Mouse (Mus musculus) liver, embryonic 11.5 days (tissue): ENCODE results near the gene Cryzl1. TPM values are rescaled to one million over a fixed set of nuclear protein-coding genes. Genes with fewer than 3 reads are reported as not detected.
A peak's percentile ranks its signal among the peaks of the same experiment; 100 is the strongest.
"Not testable (repeated sequence)": the region's sequence is repeated elsewhere in the genome, so short reads cannot be mapped to it uniquely, and the experiment has no call there.

Experiments
- ATAC-seq: fragments of 200-750 bp; cut with Nextera tagmentation; replicated peaks from 2 replicates; pipeline ENCODE4 v1.8.0; 2017; ENCODE audit warnings: moderate number of reproducible peaks, mild to moderate bottlenecking, moderate TSS enrichment, moderate library complexity; ENCODE audit not compliant: low FRiP score
- DNase-seq: peaks from one replicate; pipeline ENCODE4 v3.0.0-alpha.2; 2017; ENCODE audit warnings: low spot score
- H3K27ac ChIP-seq: fragments of 300-500 bp; sonication (generic); 2 replicates; pipeline ENCODE4 v1.5.1; 2014; ENCODE audit warnings: mild to moderate bottlenecking, low read depth, low read length, control low read depth
- H3K27me3 ChIP-seq: fragments of 300-500 bp; sonication (generic); replicated peaks from 2 replicates; pipeline ENCODE4 v1.6.1; 2014; ENCODE audit warnings: low read length, mixed read lengths; ENCODE audit not compliant: control insufficient read depth, insufficient read depth
- H3K36me3 ChIP-seq: fragments of 300-500 bp; sonication (generic); 2 replicates; pipeline ENCODE4 v1.6.1; 2014; ENCODE audit warnings: mild to moderate bottlenecking, low read length, moderate library complexity, mixed read lengths; ENCODE audit not compliant: control insufficient read depth, insufficient read depth
- H3K4me1 ChIP-seq: fragments of 300-500 bp; sonication (generic); replicated peaks from 2 replicates; pipeline ENCODE4 v1.6.1; 2014; ENCODE audit warnings: low read length, mixed read lengths; ENCODE audit not compliant: control insufficient read depth, insufficient read depth
- H3K4me2 ChIP-seq: fragments of 300-500 bp; sonication (generic); 2 replicates; pipeline ENCODE4 v1.6.1; 2014; ENCODE audit warnings: mild to moderate bottlenecking, control low read depth, moderate library complexity
- H3K4me3 ChIP-seq: fragments of 300-500 bp; sonication (generic); 2 replicates; pipeline ENCODE4 v1.5.1; 2014; ENCODE audit warnings: low read depth, low read length, control low read depth
- H3K9ac ChIP-seq: fragments of 300-500 bp; sonication (generic); 2 replicates; pipeline ENCODE4 v1.6.1; 2014; ENCODE audit warnings: low read depth, low read length, control low read depth
- H3K9me3 ChIP-seq: fragments of 300-500 bp; sonication (generic); 2 replicates; pipeline ENCODE4 v1.6.1; 2016; ENCODE audit warnings: low read length, inconsistent platforms, mixed read lengths; ENCODE audit not compliant: control insufficient read depth
- WGBS: fragments of 180-500 bp; shearing (Covaris S2); extraction: QIAGEN DNeasy Blood & Tissue Kit; methylation state at CpG from one replicate; pipeline ENCODE4 v1.1.7; 2014; 5-methylcytosine and 5-hydroxymethylcytosine counted together
- polyA plus RNA-seq: library from polyadenylated mRNA; unstranded; fragments of >200 nt; fragmentation: Nextera tagmentation; extraction: Ambion mirVana; gene quantifications from 2 replicates; pipeline ENCODE4 v1.2.1, GENCODE M21; 2014

Cryzl1 gene
- polyA plus RNA-seq, 1 experiment from 2014 or later = 56.4 TPM

DNA sequence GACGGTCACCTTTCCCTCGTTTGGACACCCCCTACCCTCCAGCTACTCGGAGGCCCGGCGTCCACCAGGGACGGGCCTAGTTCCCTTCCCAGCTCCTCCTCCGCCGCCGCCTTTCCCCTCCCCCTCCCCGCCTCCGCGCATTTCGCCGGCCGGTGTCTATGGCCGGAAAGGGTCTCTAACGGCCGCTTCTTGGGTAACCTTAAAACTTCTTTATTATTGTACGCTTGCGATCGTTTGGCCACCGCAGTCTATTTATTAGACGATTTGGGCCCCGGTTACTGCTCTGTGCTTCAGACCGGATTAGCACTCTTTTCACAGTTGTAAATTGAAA is 80.6 kb downstream of the Cryzl1 start:
- Histone ChIP-seq H3K4me2 (peak overlapping the region; percentile 79), H3K27ac (peak overlapping the region; percentile 92), H3K9ac (peak overlapping the region; percentile 77), H3K9me3 (no peaks in the 10 kb centered on the region), H3K36me3 (peaks cover 19% of the 10 kb centered on the region), H3K4me3 (peak overlapping the region; percentile 83), H3K4me1 (peaks cover 19% of the 10 kb centered on the region), H3K27me3 (no peaks in the 10 kb centered on the region)
- peak; percentile 82 for DNase-seq
- WGBS = under 1% methylated on average over 25 of the region's 25 CpGs
- ATAC-seq = peak; percentile 61

- Histone ChIP-seq H3K27ac (peak within 1 kb of the TSS; percentile 99), H3K9ac (peak within 1 kb of the TSS; percentile 96), H3K27me3 (no peaks in the 10 kb centered on the region), H3K4me2 (peak within 1 kb of the TSS; percentile 99), H3K4me1 (peaks cover 19% of the 10 kb centered on the region), H3K9me3 (no peaks in the 10 kb centered on the region), H3K36me3 (peaks cover 23% of the 10 kb centered on the region), H3K4me3 (peak within 1 kb of the TSS; percentile 83)
- ATAC-seq (peak; percentile 88), DNase-seq (peak; percentile 90)
- WGBS = under 1% methylated on average over 70 of the region's 70 CpGs
Observed at GRCm38 (mm10) chr16:91647461-91648219, 81.1 kb downstream of the Cryzl1 start, which contains the start of gene Son. Gene Son, plus strand, starts transcription at chr16:91647506.

DNA sequence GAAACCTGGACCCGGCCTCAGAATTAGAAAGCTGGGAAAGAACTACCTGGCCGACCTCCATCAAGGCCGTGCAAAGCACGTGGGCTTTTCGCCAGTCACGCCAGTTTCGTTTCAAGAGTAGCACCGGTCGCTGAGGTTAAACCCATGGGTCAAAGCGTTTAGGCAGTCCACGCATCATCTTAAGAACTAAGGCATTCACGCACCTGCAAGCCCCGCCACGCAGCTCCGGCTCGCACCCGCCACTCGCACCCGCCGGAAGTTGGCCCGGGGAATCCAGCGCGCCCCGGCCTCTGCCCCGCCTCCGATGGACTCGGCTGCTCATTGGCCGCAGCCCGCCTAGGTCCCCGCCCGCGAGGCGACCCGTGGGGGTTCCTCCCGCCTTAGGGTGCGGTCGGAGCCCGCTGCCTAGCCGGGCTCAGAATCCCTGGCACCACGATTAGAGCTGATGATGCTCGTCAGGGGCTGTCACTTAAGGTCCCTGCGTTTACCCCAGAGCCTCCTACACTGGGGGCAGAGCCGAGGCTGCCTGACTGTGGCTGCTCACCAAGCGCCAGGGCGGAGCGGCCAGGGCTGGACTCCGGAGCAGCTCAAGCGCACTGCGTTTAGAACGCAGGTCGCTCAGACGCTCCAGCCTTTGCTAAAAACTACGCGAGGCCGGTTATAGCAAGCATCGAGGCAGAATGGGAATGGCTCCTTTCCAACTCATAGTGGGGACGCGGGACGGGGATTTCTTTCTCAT is 81.9 kb downstream of the Cryzl1 start, which contains the start of gene Gart:
Gene Gart (minus strand): TSS at position 272 of the 739 bp plus-strand sequence.
- under 1% methylated on average over 59 of the region's 59 CpGs for WGBS
- H3K27me3 ChIP-seq = no peaks in the 10 kb centered on the region

GRCm38 (mm10) chr16:91645995-91646602 is 82.7 kb downstream of the Cryzl1 start:
- H3K4me1 ChIP-seq = peaks cover 15% of the 10 kb centered on the region
- H3K4me2 ChIP-seq = peak overlapping the region; percentile 99
- ATAC-seq (no peak), DNase-seq (no peak)
- no peaks in the 10 kb centered on the region for H3K9me3 ChIP-seq
- H3K4me3 ChIP-seq = peak overlapping the region; percentile 83
- under 1% methylated on average over 11 of the region's 11 CpGs for WGBS
- H3K36me3 ChIP-seq = peaks cover 22% of the 10 kb centered on the region; the same call in 1 of the 2 replicates
- peak overlapping the region; percentile 96 for H3K9ac ChIP-seq
- H3K27me3 ChIP-seq = no peaks in the 10 kb centered on the region
- peak overlapping the region; percentile 99; the same call in 1 of the 2 replicates for H3K27ac ChIP-seq

More for the DNA sequence above, 81.9 kb downstream of the Cryzl1 start, which contains the start of gene Gart:
- peaks cover 15% of the 10 kb centered on the region for H3K4me1 ChIP-seq
- ATAC-seq (peak; percentile 88), DNase-seq (peak; percentile 95)
- peaks cover 20% of the 10 kb centered on the region for H3K36me3 ChIP-seq
- peak within 1 kb of the TSS; percentile 99 for H3K4me2 ChIP-seq
- H3K9me3 ChIP-seq = no peaks in the 10 kb centered on the region
- H3K27ac ChIP-seq = peak within 1 kb of the TSS; percentile 99
- H3K4me3 ChIP-seq = peak within 1 kb of the TSS; percentile 83
- H3K9ac ChIP-seq = peak within 1 kb of the TSS; percentile 96

DNA sequence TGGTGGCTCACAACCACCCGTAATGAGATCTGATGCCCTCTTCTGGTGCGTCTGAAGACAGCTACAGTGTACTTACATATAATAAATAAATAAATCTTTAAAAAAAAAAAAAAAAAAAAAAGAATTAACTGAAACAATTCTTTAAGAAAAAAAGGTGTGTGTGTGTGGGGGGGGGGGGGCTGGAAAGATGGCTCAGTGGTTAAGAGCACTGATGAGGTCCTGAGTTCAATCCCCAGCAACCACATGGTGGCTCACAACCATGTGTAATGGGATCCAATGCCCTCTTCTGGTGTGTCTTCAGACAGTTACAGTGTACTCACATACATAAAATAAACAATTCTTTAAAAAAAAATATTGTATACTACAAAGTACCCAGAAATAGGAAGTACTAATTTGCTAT is 83.4 kb downstream of the Cryzl1 start:
- no CpG with 5 or more reads among the region's 2 CpGs for WGBS
- Histone ChIP-seq H3K36me3 (peaks cover 21% of the 10 kb centered on the region; the same call in 1 of the 2 replicates), H3K4me1 (peaks cover 15% of the 10 kb centered on the region), H3K4me2 (peak overlapping the region; percentile 35; the same call in 1 of the 2 replicates), H3K4me3 (peak overlapping the region; percentile 33; the same call in 1 of the 2 replicates)
- not testable (repeated sequence) for ATAC-seq, DNase-seq, H3K9ac ChIP-seq, H3K9me3 ChIP-seq, H3K27ac ChIP-seq, H3K27me3 ChIP-seq

- DNase-seq = no peak
- Histone ChIP-seq H3K4me1 (peaks cover 15% of the 10 kb centered on the region), H3K9ac (no peak overlapping the region), H3K36me3 (peaks cover 23% of the 10 kb centered on the region; the same call in 1 of the 2 replicates), H3K9me3 (no peaks in the 10 kb centered on the region), H3K4me3 (peak overlapping the region; percentile 20; the same call in 1 of the 2 replicates), H3K27me3 (no peaks in the 10 kb centered on the region), H3K27ac (no peak overlapping the region), H3K4me2 (peak overlapping the region; percentile 37)
- WGBS = 57% methylated on average over 2 of the region's 2 CpGs
- no peak for ATAC-seq
Observed at GRCm38 (mm10) chr16:91644901-91645300, 83.9 kb downstream of the Cryzl1 start.

DNA sequence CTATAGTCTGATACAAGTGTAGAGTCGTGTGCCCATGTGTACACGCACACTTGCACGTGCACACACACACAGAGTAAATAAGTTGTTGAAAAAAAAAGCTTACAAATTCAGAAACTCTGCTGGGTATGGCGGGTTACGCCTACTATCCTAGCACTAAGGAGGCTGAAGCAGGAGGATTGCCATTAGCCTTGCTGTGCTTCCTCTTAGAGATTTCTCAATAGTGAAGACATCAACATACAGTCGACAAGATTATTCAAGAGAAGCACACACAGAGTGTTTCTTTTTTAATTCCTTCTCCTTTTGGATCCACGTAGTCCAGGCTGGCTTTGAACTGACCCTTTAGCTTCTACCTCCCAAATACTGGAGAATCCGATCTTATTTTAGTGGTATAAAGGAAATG is 88.6 kb downstream of the Cryzl1 start:
- peaks cover 9% of the 10 kb centered on the region for H3K4me1 ChIP-seq
- no peak overlapping the region for H3K4me3 ChIP-seq
- DNase-seq (no peak), ATAC-seq (no peak)
- no peak overlapping the region for H3K4me2 ChIP-seq
- H3K27me3 ChIP-seq = no peaks in the 10 kb centered on the region
- H3K9ac ChIP-seq = no peak overlapping the region
- peaks cover 54% of the 10 kb centered on the region for H3K36me3 ChIP-seq
- no peaks in the 10 kb centered on the region for H3K9me3 ChIP-seq
- no peak overlapping the region for H3K27ac ChIP-seq
- WGBS = 92% methylated on average over 8 of the region's 8 CpGs

GRCm38 (mm10) chr16:91639636-91640035 is 89.1 kb downstream of the Cryzl1 start:
- H3K9ac ChIP-seq = no peak overlapping the region
- peaks cover 4% of the 10 kb centered on the region; the same call in 1 of the 2 replicates for H3K4me1 ChIP-seq
- 92% methylated on average over 2 of the region's 2 CpGs for WGBS
- ATAC-seq = no peak
- H3K27ac ChIP-seq = no peak overlapping the region
- no peaks in the 10 kb centered on the region for H3K9me3 ChIP-seq
- H3K36me3 ChIP-seq = peaks cover 58% of the 10 kb centered on the region
- DNase-seq = no peak
- no peak overlapping the region for H3K4me3 ChIP-seq
- no peaks in the 10 kb centered on the region for H3K27me3 ChIP-seq
- H3K4me2 ChIP-seq = no peak overlapping the region
